Mouse (Mus musculus) Muller cell, postnatal 12 days (primary cell): Measurements from ENCODE around the gene Cdk6.
"Not testable (repeated sequence)": the region's sequence is repeated elsewhere in the genome, so short reads cannot be mapped to it uniquely, and the experiment has no call there.

Experiments used
- DNase-seq: peaks from one replicate; pipeline ENCODE4 v3.0.0-alpha.2; 2015; ENCODE audit errors: inconsistent ontology term

Cdk6 gene

DNA sequence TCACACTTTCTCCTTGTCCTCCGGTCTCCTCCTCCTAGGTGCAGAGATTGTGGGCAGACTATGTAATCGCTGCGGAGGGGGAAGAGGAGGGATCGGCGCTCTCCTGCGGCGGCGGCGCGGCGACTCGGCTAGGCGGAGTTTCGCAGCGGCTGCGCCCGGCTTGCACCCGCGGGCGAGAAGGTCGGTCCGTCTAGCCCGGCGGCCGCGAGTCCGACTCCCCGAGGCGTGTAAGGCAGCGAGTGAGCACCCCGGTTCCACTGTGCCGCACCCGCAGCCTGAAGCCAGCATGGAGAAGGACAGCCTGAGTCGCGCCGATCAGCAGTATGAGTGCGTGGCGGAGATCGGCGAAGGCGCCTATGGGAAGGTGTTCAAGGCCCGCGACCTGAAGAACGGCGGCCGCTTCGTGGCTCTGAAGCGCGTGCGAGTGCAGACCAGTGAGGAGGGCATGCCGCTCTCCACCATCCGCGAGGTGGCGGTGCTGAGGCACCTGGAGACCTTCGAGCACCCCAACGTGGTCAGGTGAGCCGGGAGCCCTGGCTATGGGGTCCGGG, 2.9 kb downstream of the Cdk6 start:
- peak; percentile 86 for DNase-seq

DNA sequence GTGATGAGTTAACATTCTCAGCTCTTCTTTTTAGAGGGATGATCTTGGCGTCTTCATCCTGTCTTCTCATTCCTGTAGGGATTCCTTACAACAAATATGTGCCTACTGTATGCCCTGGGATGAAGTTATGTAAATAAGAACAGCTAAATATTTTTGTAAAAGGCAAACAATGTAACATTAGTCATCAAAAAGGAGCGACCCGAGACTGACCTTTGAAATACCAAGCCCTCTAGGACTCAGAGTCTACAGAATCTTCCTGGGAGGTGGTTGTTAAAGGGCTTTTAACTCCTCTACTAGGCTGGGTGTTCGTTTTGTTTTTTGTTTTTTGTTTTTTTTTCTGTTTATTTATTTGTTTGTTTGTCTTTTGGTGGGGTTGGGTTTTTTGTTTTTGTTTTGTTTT, 4.3 kb downstream of the Cdk6 start:
- peak; percentile 74 for DNase-seq

DNA sequence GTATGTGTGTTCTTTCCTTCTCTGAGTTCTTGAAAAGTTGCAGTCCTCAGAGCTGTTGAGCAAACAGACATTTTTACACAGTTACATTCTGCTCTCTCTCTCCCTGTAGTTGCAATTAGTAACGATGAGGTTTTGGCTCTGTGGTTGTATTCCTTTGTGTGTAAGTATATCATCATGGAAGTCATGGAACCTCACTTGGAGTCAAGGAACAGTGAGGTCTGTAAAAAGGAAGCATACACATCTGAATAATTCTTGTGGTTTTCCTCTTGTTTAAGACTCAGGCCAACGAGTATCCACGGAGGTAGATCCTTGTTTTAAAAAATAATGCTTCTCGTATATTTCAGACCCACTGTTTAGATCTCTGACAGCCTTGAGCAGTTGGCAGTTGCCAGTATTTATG, 8.1 kb downstream of the Cdk6 start:
- not testable (repeated sequence) for DNase-seq

DNA sequence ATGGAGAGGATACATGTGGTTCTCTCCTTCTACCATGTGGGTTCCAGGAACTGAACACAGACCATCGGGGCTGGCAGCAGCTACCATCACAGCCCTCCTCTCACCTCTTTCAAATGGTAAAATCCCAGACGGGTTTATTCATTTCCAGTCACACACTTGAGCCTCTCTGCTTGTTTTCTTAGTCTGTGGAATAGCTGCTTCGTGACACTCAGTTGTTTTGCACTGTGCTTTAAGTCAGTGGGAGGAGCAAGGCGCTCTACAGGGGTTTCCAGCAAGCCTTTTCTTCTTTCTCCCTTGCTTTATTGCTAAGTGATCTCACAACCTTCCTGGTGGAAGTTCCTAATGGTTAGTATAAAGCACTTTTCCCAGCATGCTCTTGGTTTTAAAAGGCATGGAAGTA, 10.6 kb downstream of the Cdk6 start:
- not testable (repeated sequence) for DNase-seq

DNA sequence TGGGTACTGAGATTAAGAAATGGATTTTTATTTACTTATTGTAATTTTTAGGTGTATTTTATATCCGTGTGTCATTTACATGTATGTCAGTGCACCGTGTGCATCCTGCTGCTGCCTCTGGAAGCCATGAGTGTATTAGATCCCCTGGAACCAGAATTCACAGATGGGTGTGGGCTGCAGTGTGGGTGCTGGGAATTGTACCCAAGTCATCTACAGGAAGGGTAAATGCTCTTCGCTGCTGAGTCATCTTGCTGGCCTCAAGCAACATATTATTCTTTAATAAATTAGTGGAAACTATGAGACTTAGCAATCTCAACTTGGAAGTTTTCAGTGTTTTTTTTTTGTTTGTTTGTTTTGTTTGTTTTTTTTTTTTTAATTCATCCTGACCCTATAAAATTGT, 11.0 kb downstream of the Cdk6 start:
- no peak for DNase-seq

DNA sequence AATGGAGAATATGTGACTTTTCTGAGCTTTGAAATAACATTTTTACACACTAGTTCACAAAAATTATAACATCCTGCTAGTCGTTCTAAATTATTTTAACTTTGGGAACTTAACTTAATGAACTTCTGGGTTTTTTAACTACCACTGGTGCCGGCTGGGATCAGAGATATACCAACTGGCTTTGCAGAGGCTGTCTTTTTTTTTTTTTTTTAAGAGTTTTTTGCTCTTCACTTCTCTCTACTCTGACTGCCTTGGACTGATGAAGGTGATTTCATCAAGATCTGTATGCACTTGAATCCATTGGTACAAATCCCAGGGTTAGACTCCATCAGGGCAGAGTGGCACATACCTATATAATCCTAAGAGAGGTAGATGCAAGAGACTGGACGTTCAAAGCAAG, 11.5 kb downstream of the Cdk6 start:
- DNase-seq: no peak

DNA sequence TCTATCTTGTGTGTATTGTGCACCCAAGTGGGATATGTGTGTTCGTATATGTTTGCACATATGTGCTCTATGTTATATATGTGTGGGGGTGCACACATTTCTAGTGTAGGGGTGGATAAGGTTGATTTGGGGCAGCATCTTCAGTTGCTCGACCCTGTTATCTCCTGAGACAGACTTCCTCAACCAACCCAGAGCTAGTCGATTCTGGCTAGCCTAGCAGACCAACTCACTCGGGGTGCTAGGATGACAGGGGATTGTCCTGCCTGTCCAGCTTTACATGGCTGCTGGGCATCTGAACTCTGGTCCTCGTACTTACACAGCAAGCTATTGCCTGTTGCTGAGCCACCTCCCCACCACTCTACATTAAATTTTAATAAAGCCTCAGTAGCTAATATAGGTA, 13.0 kb downstream of the Cdk6 start:
- no peak for DNase-seq

DNA sequence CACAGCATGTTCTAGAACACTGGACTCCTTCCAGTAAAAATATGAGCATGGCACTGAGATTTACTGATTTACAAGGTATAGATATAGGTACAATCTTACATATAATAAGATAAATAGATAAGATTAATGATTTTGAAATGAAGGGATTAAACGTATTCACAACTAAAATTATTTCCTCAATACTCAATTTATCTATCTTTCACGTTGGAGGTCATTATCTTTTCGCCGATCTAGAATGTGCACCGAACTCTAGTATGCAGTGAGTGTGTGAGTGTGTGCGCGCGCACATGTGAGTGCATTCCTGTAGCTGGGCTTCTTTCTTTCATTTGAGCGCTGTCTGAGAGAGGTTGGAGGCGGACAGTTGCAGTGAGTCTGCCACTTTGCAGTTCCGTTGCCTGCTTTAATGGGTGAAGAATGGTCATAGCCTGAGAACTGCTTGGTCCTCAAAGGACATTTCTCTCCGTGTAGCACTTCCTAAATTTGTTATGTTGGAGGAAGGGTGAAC, 13.8 kb downstream of the Cdk6 start:
- no peak for DNase-seq

DNA sequence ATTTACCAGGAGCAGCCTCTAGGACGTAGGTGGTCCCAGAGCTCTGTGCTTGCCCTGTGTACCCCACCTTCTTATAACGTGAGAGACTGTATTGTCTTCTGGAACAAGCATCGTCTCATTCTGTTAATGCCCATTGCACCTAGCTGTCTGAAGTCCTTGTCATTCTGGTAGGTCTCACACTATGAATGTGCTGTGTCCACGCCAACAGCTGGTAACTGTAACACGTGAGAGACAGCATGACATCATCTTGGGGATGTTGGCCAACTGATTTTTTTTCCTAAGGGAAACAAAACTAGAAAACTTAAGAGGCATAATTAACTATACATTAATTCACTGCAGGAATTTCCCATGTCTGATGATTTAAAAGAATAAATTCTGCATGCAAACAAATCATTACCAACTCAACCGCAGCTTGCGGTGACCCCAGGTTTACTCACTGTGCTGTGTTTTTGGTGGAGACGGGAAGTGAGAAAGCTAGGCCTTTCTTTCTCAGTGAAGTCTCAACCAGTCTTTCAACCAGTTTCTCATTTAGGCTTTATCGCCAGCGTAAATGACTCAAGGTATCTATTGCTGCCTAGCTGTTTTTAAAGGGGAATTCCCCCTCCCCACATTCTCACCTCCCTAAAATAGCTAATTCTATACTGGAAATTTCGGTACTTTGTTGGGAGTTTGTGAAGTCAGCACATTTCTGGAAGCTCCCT, 14.4 kb downstream of the Cdk6 start:
- peak; percentile 55 for DNase-seq

DNA sequence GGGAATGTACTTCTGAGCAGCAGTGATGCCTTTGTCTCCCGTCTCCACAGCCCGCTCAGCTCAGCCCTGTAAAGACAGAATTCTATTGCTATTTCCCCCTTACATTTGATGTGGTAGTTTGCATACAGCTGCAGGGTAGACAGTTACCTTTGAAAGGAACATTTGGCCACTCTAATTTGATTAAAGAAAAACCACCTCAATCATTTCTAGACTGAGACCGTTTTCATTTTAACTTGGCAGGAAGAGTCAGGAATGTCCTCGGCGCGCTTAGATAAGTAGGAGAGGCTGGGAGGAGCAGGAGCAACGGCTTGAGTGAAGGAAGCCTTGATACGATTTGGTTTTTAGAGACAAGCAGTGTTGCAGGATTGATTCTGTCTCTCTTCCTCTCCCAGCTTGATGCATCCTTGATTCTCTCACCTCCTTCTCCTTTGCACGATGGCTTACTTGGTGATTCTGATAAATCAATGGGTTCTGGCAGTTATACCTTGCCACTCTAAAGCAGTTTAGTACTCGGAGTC, 15.0 kb downstream of the Cdk6 start:
- no peak for DNase-seq

DNA sequence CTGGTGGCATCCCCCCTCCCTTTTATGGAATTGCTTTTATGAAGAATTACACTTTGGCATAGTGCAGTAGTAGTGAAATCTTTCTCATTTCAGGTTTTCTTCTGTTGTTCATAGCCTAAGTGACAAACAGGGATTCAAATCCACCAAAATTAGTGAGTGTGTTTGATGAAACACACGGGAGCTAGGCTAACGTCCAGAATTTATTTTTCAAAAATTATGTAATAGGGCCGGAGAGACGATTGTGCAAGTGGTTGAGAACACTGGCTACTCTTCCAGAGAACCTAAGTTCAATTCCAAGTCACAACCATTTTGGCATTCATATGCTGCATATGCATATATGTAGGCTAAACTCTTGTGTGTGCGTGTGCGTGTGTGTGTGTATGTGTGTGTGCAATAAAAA, 16.2 kb downstream of the Cdk6 start:
- no peak for DNase-seq

DNA sequence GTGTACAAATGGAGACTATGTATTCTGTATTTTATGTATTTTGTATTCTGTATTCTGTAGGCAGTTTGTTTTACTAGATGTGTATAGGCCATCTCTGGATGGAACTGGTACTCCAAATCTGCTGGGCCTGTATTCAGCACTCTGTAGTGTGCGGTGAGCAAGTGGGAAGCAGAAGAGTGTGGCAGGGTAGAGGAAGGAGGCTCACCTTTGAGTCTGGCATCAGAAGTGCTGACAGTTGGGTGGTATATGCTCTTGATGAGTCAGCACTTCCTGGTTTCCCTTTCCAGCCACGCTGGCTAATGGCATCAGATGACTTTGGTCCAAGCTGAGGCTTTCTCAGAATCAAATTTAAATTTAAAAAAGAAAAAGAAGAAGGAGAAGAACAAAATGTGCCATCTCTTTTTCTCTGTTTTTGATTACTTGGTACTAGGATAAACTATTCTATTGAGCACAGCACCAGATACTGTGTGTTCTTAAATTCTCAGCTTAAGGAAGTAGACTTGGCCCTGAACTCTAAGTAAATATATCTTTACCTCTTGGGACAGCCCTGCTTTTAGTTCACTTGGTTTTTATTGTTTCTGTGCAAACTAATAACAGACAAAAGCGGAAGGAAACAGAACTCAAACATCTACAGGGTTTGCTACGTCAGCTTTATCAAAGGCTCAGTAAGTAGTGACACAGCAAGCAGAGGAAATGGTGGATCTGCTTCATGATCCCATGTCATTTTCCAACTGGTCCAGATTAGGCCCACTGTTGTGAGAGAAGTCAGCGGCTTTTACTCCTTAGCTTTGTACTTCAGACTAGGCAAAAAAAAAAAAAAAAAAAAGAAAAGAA, 17.6 kb downstream of the Cdk6 start:
- no peak for DNase-seq

DNA sequence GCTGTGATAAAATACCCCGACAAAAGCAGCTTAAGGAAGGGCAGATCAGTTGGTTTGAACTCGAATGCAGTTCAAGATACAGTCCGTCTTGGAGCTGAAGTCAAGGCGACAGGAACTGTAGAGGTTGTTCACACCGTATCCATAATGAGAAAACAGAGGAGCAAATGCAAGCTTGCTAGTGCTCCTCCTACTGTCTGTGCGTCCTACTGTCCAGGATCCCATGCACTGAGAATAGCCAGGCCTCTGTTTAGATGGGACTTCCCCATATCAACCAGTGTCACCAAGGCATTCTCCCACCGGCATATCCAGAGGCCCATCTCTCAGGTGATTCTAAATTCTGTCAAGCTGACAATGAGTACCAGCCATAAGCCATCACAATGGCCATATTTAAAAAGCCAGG, 18.6 kb downstream of the Cdk6 start:
- DNase-seq: no peak

DNA sequence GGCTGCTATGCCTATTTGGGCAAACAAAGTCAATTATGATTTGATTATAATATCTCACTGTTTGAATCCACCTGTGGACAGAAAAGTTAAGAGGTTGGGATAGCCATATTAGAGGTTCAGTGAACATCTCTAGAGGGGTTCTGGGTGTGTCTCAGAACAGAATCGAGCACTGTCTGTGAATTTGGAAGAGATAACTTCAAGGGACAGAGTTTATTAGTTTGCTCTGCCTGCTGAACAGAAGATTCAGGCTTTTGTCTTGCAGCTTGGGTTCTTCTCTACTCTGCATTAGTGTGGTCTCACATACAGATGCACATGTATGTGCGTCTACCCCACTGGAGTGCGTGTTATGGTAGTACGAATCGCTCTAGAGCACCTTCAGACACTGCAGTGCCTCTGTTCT, 20.0 kb downstream of the Cdk6 start:
- no peak for DNase-seq

DNA sequence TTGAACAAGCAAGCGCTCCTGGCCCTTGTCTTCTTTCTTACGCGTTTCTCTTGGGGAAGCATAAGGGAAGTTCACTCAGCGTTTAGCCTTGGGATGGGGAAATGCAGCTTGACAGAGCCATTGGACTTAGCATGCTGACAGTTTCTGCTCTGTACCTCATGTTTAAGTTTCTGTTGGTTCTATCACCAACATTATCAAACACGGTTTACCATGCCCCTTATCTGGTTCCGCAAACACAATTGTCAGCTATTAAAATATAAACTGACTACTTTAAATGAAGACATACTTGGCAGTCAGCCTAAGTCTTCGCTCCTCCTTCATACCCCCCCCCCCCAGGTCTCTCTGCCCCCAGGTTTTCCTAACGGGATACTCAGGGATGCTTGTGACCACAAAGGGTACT, 20.8 kb downstream of the Cdk6 start:
- no peak for DNase-seq

DNA sequence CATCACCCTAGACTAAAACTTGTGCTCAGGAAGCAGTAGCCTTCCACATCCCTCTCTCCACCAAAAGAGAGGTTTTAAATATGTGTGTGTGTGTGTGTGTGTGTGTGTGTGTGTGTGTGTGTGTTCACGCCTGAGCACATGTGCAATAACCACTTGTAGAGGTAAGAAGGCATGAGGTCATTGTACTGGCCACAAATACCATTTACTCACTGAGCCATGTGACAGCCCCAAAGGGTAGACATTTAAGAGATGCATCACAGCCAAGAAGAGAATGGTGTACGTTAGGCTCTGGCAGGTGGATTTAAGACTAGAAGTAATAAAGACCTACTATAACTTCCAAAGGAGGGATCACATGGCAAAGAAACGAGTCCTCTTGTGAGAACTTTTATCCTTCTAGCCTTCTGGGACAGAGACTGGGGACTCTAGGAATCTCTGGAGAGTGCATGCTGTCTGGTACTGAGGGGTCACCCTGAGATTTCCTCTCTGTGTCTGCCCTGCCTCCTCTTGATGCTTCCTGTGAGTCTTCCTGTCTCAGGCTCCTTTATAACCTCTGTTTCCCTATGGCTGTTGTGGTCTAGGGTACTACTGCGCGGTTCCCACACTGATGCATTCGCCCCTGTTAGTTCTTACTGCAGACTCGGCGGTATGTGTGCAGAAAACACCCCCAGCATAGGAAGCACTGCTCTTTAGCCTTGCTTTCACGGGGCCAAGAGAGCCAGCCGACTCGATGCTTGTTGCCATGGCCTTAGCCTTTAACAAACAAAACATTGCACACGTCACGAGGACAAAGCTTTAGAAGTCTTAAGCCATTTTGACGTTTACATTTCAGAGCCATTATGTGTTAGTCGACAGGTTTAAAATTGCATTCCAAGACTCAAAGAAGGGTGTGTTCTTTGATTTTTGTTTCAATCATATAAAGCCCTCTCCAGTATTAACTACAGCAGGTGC, 22.0 kb downstream of the Cdk6 start:
- no peak for DNase-seq

DNA sequence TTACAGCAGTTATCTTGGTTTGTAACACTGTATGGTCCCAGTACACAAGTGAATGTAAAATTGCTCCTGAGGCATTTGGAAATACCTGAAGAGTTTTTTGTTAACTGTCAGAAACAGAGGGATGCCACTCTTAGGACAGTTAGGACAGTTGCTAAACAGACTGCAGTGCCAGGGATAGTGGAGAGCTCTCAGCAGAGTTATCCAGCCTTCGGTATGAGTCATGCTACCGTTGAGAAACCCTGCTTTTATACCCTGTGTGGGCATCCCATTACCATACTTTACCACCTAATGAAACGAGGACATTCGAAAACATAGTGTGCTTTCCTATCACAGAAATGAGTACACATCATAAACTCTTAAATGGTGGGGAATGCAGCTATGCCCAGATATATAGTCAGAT, 25.8 kb downstream of the Cdk6 start:
- DNase-seq: no peak

DNA sequence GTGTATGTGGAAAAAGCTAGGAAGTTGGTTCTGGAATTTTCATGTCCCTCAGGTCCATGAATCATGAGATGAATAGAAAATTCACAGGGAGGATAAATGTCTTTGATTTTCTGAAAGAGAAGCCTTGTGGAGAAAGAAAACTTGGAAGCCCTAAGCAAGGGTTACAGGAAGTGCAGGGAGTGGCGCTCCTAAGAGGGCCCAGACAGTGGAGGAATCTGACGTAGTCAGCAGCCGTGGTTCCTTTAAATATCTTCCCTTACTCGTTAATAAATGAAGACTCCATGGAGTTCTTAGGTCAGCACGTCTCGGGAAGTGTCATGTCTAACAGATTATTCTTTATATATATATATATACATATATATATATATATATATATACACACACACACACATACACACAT, 28.0 kb downstream of the Cdk6 start:
- no peak for DNase-seq

DNA sequence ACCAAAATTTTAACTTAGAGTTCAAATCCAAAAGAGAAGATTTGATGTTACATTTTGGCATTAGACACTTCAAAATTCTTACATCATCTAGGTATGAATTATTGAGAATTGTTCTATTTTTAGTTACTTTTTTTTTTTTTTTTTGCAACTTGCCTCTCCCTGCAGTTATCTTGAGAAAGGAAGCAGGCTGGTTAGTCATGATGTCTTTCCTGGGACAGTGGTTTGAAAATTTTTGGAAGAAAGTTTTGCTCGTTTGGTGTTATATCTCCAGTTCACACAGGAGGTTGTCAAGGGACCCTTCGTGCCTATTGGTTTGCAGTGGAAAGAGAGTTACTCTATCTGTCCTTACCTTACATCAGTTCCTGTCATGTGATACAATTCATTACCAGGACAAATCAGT, 29.9 kb downstream of the Cdk6 start:
- DNase-seq: no peak

DNA sequence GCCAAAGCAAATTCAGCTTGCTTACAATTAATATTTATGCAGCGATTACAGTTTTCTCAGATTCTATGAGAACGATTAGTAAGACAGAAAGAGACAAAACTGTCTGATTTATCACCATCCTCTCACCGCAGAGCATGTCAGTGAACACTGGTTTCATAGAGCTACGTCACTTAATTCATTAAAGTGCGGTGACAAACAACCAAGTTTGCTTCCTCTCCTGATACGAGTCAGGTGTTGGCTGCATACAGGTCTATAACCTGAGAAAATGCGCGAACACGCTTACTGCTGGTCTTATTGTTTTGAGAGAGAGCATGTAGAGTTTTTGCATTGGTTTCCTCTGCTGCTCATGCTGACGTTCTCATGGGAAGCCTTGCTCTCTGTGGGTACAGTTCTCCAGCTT, 31.9 kb downstream of the Cdk6 start:
- no peak for DNase-seq

DNA sequence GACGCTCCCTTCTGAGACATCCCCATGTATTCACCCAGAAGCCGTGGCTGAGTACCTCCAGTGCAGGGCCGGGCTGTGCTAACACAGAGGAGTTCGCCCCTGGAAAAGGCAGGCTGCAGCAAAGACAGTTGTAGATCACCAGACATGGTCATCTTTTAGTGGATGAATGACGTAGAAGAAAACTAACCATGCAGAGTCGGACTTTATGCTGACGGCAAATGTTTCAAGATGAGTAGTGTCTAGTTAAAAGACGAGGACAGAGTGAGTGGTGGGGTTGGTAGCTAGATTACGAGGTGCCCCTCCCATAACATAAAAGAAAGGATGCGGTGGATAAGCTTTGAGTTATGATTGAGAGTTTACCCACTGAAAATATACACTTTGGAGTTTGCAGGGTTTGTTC, 33.5 kb downstream of the Cdk6 start:
- DNase-seq: no peak

DNA sequence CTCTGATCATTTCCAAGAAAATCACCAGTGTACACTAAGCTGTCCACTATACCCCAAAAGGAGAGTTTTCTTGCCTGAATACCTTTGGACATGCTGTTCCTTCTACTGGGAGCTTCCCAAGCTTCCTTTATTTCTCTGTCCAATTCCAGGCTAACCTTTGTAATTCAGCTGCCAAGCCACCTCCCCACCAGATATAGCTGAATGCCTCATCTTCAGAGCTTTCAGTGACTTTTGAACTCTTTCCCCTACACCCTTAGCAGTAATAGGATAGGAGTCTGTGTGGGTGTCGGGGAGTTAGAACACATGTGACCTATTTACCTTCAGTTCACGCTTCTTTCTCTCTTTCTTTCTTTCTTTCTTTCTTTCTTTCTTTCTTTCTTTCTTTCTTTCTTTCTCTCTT, 34.9 kb downstream of the Cdk6 start:
- DNase-seq: no peak
